Mouse (Mus musculus) thymus, postnatal 4 days (tissue): Measurements from ENCODE around the gene Spint5.

Experiments
- DNase-seq: peaks from one replicate; pipeline ENCODE4 v3.0.0; 2021

Gene Spint5

DNA sequence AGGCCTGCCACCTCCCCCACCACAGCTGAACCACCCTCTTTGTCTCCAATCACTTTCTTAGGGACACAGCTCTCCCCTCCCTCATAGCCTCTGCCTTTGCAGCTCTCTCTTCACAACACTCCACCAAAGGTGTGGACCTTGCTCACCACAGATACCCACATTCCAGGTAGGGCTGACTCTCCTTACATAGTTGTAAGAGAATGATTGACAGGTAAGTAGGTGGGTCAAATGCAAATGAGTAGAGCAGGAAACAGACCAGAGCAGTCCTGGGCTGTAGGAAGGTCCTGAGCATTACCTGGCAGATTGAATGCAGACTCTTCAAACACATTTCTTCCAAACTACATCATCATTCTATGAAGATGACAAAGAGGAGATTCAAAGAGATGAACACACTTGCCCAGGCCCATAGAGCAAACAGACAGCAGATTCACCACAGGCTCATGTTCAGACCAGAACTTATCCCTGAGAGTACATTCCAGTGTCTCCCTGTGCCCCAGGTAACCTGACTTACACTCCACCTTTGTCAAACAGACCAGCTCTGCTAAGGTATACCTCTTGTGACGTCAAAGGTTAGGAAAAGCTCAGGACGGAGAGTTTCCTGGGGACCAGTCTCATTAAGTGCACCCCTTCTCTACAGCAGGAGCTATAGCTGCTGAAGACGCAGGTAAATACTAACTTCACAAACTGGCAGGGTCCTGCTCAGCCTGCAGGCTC, 22.4 kb downstream of the Spint5 start:
- no peak for DNase-seq

DNA sequence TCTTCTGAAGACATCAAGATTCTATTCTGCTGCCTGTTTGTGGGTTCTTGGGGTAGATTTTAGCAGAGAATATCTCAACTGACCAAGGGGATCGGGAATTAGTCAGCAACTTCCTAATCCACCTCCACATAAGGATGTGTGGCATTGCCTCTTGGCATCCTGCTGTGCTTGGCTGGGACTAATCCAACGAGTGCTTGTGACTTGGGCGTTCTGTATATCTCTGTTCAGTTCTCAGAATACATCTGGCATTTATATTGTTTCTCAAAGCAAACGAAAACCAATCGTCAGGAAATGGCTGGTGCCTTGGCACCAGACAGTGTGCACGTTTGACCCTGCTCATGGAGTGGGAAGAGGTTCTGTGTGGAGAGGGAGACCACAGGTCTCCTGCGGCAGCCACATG, 24.8 kb downstream of the Spint5 start:
- no peak for DNase-seq

DNA sequence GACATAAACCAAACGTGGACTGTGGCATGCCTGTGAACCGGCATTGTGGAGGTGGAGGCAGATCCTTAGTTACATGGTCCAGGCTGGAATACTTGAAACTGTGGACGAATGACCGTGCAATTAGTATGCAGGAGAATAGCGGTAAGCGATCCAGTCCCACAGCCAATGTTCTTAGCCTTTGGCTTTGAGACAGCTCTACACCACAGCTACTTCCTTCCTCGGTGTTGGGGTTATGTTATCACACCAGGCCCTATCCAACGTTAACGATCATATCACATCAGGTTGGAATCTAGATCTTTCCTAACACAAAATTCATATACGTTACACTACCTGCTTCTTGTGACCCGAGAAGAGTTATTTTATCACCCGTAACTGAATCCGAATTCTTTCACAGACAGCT, 29.9 kb downstream of the Spint5 start:
- DNase-seq = no peak

DNA sequence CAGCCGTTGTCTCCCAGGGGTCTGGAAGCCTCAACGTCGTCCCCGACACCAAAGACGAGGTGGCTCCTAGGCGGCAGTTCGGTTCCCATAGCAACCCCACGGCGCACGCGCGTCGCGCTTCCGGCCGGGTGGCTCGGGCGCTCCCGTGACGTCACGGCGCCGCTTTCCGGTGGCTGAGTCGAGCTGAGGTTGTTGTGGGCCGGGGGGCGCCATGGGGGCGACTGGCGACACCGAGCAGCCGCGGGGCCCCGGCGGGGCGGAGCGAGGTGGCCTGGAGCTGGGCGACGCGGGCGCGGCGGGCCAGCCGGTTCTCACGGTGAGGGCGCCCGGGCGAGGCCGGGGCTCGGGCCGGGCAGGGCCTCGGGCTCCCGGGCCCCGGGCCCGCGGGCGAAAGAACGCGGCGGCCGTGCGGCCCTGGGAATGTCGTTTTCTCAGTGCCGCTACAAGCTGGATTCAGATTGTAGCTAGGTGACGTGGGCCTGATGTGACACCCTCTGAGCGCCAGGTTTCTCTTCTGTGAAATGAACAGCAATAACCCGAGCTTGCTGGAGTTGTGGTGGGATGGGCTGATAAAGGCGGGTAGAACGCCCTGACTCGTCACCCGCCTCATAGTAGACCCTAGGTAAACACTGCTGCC, 30.9 kb downstream of the Spint5 start, which contains the start of the genes Wfdc3 and Dnttip1:
Gene Wfdc3 (minus strand): TSS at position 89 of the 637 bp plus-strand sequence.
Gene Dnttip1 (plus strand): TSS at position 141 of the 637 bp plus-strand sequence.
- DNase-seq = peak; percentile 98

DNA sequence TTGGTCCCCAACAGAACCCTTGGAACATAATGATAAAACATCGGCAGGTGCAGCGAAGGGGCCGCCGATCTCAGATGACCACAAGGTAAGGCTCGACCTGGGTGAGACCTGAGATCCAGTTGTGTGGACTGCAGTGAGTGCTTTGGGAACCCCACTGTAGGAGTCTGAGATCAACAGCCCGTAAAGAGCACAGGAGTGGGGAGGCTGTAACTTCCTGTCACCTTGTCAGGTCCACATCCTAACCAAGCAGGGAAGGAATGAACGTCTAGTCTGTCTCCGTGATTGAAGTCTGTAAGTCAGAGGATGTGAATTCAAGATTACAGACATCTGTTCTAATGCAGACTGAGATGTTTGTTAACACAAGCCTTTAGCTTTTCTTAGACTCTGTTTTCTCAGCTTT, 31.6 kb downstream of the Spint5 start:
- no peak for DNase-seq

DNA sequence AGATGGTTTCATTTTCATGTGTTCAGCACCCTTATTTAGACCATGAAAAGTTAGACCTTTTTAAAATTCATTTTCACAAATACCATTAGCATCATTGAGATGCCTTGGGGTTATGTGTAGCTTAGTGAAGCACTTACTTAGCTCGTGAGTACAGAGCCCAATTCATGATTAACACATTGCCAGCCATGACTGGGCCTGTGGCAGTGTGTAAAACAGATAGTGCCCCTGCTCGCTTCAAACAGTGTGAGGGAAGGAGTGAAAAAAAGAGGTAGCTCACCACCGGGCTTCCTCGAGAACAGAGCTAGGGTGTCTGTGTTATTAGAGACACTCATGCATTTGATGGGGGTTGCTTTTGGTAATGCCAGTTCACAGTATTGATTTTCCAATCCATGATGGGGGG, 33.1 kb downstream of the Spint5 start:
- no peak for DNase-seq

DNA sequence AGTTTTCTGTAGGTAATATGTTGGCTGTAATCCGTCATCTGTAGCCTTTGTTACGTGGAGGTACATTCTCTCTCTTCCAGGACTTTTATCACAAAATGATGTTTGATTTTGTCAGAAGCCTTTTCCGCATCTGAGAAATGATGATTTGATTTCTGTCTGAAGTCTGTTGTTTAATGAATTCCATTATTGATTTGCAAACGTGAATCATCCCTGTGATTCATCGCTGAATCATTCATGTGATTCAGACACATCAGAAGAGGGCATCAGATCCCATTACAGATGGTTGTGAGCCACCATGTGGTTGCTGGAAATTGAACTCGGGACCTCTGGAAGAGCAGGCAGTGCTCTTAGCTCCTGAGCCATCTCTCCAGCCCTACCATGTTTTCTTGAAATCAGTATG, 33.9 kb downstream of the Spint5 start:
- DNase-seq = no peak

DNA sequence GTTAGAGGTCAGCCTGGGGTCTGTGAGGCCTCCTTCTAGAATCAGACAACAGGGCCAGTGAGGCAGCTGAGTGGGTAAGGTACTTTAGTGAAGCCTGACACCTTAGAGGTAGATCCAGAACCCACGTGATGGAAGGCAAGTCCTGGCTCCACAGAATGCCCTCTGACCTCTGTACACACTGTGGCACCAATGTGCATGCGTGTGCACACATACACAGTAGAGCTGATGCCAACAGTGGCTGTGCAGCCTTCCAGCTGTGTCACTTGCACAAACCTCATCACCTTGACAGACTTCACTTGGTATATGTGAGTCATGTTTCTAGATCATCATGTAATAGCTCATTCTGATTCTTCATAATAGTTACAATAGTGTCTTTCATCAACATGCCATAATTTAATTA, 37.3 kb downstream of the Spint5 start:
- no peak for DNase-seq

DNA sequence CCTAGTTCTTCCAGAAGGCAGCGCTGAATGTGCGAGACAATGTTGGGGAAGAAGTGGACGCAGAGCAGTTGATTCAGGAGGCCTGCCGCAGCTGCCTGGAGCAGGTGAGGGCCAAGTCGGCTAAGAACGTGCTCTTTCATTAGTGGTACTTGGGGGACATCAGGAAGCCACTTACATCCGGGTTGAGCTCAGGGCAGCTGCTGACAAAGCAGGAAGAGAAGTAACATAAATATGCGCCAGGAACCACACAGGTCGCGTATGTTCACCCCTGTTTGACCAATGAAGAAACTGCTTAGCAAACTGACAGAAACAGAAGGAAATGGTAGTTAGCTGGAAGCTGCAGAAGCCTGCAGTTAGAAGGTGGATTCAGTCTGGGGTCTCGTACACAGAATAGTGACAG, 39.0 kb downstream of the Spint5 start:
- DNase-seq = no peak

DNA sequence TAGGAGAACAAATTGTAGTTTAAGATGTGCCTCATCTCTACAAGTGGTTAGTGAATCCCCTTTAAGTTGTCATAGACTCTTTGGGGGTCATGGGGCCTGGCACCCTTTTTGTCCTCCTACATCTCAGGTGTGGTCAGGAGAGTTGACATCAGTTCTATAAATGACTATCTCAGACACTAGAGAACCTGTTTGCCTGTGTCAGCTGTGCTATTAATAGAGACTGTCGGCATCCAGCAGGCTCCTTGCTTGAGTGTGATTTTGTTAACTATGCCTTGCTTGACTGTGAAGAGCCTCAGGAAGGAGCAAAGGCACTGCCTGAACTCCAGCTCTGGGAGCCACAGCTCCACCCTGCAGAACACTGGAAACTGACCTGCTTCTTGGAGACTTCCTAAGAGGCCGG, 39.7 kb downstream of the Spint5 start:
- DNase-seq = no peak

DNA sequence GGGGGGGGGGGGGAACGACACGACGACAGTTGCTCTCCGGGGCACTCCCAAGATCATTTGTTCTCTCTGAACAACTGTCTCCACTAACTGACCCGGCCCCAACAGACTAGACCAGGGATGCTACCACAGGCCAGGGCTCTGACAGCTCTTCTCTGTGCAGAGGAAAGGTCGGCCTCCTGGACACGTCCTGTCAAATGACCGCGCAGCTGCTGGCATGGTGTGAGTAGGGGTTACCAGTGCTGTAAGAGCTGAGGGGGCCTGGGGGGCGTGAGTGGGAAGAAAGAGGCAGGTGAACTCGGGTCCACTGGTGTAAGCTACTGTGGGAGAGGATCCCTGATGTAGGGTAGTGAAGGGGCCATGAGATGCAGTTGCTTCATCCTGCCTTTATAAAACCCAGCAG, 42.7 kb downstream of the Spint5 start:
- no peak for DNase-seq

DNA sequence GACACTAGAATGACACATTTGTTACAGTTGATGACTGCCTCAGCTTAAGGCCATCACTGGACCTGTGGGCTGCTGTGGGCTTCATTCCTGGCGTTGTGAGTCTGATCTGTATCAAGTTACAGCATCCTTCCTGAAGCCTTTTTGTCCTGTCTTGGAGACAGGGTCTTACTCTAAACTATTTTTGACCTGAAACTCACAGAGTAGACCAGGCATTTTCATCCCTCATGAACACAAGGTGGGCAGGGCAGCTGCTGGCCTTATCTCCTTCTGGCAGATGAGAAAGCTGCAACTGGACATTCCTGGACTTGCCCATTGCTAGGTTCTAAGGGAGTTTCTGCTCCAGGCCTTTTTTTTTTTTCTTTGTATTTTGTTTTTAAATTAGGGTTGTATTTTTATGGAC, 43.6 kb downstream of the Spint5 start:
- DNase-seq = no peak

DNA sequence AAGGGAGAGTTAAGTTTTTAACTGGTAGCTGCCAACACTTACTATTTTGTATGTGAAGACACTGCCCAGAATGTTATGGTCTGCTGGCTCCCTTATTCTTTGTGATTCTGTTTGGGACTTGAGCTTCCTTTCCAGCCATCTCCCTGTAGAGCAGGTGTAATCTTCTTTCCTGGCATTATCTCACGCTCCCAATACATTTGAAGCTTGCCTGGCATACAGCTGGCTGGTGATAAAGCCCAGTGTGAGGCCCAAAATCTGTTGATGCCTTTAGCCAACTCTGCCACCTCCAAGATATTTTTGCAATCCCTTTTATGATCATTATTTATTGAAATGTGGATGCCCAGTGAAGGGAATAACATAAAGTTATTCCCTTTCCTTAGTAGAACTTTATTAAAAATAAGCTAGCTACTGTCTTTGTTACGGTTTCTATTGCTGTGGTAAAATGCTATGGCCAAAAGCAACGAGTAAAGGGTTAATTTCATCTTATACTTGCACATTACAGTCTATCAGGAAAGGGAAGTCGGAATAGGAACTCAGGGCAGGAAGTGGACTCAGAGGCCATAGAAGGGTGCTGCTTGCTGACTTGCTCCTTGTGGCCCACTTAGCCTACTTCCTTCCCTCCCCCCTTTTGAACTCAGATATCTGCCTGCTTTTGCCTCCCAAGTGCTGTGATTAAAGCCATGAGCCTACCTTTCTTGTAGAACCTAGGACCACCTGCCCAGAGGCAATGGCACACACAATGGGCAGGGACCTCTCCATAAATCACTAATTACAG, 45.1 kb downstream of the Spint5 start:
- no peak for DNase-seq

DNA sequence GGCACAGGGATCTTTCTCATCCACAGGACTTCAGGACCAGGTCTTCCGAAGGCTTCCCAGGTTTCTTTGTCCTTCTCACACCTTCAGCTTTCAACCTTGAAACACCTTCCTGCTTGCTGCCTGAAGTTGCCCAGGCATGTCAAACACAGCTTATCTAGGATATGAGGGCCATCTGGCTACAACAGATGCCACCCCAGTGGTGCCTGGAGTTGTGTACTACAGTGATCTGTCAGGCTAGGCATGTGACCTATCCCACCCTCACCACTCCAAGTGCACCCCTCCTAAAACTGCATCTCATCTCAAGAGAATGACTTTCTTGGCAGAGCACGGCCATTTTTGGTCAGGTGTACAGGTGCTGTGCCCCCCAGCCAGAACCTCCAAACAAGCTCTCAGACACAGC, 46.4 kb downstream of the Spint5 start:
- DNase-seq = no peak

DNA sequence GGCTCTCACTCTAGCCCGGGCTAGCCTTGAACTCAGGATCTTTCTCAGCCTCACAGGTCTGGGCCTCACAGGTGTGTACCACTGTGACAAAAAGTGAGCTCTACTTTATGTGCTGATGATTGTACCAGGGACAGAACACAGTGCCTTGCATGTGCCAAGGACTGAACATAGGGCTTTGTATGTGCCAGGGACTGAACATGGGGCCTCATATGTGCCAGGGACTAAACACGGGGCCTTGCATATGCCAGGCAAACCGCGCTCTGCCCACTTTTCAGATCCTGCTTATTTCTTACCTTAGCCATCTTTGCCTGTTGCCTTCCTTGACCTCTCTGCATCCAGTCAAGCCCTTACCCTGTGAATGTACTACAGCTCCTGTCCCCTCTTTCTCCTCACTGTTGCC, 46.9 kb downstream of the Spint5 start:
- no peak for DNase-seq

DNA sequence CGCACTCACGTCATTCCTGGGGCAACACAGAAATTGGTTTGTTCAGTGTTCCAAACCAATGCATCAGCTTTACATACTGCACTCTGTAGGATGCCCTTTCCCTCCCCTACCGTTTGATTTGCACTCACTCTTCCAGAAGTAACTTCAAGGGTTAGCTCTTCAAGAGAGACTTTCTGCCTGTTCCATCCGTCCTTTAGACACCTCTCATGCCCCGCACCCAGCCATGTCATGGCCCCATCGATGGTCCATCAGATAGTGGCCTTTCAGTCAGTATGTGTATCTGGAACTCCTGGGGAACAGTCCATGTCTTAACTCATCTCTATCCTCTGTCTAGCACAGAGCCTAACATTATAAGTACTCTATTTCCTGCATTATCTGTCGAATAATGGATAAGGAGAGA, 47.5 kb downstream of the Spint5 start:
- no peak for DNase-seq

DNA sequence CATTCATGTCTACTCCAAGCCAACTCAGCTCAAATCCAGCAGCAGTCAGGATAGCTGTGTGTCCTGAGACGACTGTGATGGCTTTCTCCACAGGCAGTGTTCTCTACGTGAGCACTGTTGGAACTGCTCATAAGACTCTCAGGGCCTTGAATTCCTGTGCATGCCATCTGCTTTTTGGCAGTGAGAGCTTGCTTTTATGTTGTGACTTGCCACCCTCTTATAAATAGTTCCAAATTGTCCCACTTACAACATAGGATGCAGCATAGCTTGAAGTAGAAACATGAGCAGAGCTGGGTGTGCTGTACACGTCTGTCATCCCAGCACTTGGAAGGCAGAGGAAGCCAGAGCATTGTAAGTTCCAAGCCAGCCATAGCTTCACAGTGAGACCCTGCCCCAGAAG, 50.7 kb downstream of the Spint5 start:
- no peak for DNase-seq
